1 mouse cellular context compared by ENCODE assay signal in the genomic region with DNA sequence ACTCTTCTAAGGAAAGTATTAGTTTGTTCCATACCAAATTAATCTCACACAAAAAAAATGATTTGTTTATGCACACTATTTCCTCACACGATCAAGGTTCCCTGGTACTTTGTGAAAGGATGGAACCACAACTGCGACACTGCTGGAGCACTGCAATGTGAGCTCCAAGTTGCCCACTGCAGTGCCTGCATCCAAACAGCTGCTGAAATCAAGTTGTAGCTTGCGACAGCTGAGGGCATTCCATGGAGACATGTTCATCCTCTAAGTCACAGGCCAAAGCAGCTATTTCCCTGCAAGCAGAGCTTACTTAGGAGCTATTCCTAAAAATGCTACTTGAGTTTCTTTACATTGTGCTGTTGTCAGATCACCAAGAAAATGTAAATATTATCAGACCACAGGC.
A peak's percentile ranks its signal among the peaks of the same experiment; 100 is the strongest.
TF ChIP-seq lines count a peak whose summit lies in the region.

No protein-coding gene starts in this region.

TF ChIP-seq in myocyte, 11 proteins besides CTCF, POLR2A, EP300 and RAD21 (continued from another document):
- peak; percentile 72 for TF ChIP-seq TCF3 (IDR thresholded peaks at IDR 0.05; ENCODE audit: insufficient read length, low read depth)
- no peak for TF ChIP-seq POLR2AphosphoS2 (IDR thresholded peaks at IDR 0.05; ENCODE audit: insufficient read length, low read depth)
- peak; percentile 52 for TF ChIP-seq TCF12 (IDR thresholded peaks at IDR 0.05; ENCODE audit: insufficient read depth, poor library complexity, severe bottlenecking)
- no peak for TF ChIP-seq CEBPB (IDR thresholded peaks at IDR 0.05; ENCODE audit: insufficient read depth, poor library complexity, severe bottlenecking)
- TF ChIP-seq SRF (IDR thresholded peaks at IDR 0.05; ENCODE audit: control insufficient read depth, insufficient read length, low read depth): no peak
- no peak for TF ChIP-seq USF1 (IDR thresholded peaks at IDR 0.05; ENCODE audit: low read depth)
TF ChIP-seq in myocyte: peak in this region for 4.
